Mouse (Mus musculus) telencephalon, adult 2 months (tissue): Measurements from ENCODE around the gene Rragd.

Source experiments
- DNase-seq: peaks from one replicate; pipeline ENCODE4 v3.0.0-alpha.2; 2011; ENCODE audit warnings: low read depth, low spot score

The Rragd gene

DNA sequence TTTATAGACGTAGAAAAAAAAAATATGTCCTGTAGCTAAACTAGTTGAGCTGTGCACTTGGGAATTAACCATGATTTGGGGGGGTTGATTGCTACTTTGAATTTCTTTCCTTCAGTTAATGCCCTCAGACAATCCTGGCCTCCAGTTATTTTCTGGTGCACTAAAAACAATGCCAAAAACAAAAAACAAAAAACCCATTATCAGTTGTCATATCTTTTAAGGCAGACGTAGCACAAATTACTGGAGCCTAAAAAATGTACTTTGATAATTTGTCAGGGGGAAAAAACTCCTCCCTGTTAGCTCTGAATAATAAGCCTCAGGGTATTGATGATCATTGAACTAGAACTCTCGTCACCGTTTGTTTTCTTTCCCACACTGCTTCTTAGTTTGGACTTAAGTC is 49.2 kb downstream of the Rragd start:
- no peak for DNase-seq

GRCm38 (mm10) chr4:33033515-33033914 is 50.7 kb downstream of the Rragd start:
- DNase-seq: no peak

DNA sequence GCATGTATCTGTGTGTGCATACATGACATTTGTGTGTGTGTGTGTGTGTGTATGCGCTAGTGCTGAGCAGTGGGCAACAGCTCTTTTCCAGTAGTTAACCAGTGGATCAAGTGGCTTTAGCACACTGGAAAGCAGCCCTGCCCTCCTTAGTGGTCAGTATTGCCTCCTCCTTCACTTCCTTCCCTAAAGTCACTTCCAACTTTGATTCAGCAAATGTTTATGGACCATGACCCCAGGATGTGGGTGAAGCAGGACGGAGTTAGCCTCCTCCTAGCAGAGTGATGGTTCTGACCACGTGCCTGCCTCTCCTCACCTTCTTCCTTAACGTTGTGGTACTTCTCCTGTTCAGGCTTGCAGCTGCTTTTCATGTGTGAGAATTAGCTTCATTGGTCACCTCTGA is 57.0 kb downstream of the Rragd start:
- no peak for DNase-seq

DNA sequence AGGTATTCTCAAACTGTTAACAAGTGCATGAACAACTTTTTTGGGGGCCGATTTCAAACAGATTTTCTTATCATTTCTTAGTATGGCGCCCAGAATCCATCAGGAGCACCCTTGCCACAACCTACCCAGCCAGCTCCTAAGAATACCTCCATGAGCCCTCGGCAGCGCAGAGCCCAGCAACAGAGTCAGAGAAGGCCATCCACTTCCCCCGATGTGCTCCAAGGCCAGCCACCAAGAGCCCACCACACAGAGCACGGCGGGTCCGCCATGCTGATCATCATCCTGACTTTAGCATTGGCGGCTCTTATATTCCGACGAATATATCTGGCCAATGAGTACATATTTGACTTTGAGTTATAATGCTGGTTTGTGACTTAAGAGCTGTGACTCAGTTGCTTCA is 66.8 kb downstream of the Rragd start:
- no peak for DNase-seq

DNA sequence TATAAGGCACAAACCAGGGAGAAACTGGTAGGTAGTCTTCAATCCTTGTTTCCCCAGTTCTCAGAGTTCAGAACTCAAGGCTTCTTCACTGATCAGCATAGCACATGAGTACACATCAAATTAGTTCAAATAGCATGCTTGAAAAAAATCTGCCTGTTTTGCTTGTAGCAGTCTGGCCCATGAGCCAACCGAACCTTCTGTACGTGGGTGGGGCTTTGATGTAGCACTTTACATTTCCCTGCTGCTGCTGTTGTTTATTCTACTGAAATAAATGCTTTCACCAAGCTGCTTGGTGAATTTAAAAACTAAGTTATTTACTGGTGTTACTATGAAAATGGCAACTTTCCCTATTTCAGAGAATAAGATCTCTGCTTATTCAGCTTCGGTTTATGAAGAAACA is 69.2 kb downstream of the Rragd start:
- DNase-seq: peak; percentile 50

GRCm38 (mm10) chr4:33052650-33053049 is 69.8 kb downstream of the Rragd start:
- no peak for DNase-seq

DNA sequence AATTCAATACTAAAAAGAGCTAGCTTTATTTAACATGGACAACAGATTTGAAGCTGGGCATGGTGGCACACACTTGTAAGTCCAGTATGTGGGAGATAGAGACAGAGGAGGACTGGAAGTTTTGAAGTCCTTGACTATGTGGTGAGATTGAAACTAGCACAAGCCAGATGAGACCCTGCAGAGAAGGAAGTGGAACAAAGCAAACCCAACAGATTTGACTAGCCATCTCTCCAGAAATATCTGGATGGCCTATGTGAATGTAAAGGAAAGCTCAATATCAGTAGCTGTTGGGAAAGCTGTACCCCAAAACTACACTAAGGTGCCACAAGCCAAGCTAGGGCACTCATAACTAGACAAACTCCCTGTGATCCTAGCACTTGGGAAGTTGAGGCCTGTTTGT is 71.6 kb downstream of the Rragd start:
- DNase-seq: no peak

GRCm38 (mm10) chr4:33056317-33056716 is 73.5 kb downstream of the Rragd start:
- no peak for DNase-seq

GRCm38 (mm10) chr4:33057890-33058687 is 75.3 kb downstream of the Rragd start:
- DNase-seq: peak; percentile 59

- no peak for DNase-seq
Observed at GRCm38 (mm10) chr4:33061158-33061557, 78.3 kb downstream of the Rragd start.

GRCm38 (mm10) chr4:33062981-33063380 is 80.1 kb downstream of the Rragd start, which contains the start of gene Gabrr2:
Gene Gabrr2 (plus strand): TSS chr4:33062999.
- no peak for DNase-seq

- DNase-seq: no peak
Observed at GRCm38 (mm10) chr4:33064986-33065385, 82.1 kb downstream of the Rragd start.

GRCm38 (mm10) chr4:33066223-33066960 is 83.6 kb downstream of the Rragd start:
- no peak for DNase-seq

DNA sequence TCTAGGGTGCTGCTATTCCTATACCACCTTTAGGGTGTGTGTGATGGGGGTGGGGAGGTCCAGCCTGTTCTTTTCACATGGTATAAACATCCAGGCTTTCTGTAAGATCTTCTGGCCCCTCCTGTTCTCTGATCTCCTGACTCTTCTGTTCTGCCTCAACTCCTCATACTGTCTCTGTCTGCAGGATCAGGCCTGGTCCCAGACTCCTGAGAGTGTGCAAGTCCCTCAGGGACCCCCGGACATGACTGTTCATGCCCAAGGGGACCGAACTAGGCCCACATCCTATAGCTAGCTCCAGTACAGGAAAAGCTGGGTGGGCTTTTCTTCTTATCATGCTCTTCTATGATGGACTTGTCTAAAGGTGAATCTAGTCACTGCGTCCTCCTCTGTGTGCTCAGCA is 84.5 kb downstream of the Rragd start:
- DNase-seq: no peak

GRCm38 (mm10) chr4:33067826-33068225 is 85.0 kb downstream of the Rragd start:
- DNase-seq: no peak

DNA sequence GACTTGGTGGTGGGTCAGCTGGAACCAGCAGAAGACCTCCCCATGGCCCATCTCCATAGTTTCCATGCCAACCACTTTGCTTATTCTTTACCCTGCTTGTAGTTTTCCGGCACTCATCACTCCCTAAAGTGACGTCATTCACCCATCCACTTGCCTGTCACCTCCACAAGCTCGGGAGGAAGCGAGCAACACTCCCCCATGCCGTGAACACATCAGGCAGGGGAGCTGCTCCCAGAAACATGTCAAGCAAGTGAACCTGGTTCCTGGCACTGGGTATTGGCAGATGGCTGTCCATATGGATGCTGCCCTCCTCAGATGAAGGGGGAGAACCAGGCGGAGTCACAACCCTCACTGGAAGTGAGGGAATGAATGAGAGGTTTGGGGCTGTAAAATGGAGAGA is 86.1 kb downstream of the Rragd start:
- DNase-seq: peak; percentile 43

DNA sequence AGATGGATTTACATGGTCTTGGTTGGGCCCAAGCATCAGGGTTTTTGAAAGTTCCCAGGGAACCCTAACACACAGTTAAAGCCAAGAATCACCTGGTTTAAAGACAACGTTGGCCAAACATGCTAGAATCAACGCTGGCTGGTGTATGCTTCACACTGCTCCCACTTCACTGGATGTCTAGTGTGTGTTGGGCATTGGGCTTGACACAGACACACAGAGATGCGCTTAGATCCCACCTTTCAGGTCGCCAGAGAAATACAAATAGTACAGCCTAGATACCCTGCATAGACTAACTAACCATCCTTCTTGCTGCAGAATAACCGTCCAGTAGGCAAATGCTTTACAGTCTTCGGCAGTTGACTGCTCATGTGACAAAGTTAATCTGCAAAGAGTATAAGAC is 87.5 kb downstream of the Rragd start:
- DNase-seq: no peak

DNA sequence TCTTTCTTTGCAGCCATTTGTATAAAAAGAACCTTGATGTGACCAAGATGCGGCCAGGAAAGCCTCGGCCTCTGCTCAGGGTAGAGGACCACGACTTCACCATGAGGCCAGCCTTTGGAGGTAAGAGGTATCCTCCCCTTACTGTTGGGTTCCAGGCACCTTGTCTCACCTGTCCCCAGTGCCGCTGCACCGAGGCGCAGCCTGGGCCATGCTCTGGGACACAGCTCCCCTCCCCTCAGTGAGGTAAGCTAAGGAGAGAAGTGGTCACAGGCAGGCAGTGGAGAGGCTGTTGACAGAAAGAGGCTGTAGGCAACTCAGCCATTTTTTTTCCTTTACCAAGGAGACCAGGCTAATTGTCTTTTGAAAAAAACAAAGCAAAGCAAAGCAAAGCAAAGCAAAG is 88.5 kb downstream of the Rragd start:
- DNase-seq: no peak
